Mouse (Mus musculus) left cerebral cortex, adult 18-20 months (tissue): ENCODE measurements around the gene Slc51a. TPM values are rescaled to one million over a fixed set of nuclear protein-coding genes. Genes with fewer than 3 reads are reported as not detected.

Source experiments
- DNase-seq, 2 experiments: peaks; one replicate each; pipeline ENCODE4 v3.0.0; 2021 to 2022; ENCODE audit warnings: low spot score in 2 of 2, mixed read lengths in 1 of 2
- long read RNA-seq, 2 experiments: library from polyadenylated mRNA; stranded (forward); transcript quantifications; one replicate each; pipeline ENCODE4 v2.0.0; 2021
- total RNA-seq, 2 experiments: library from RNA; stranded (reverse); gene quantifications; 2 replicates each; pipeline ENCODE4 v1.2.3; 2021

The Slc51a gene
- total RNA-seq = not detected
- long read RNA-seq, experiment 1 = 0 reads
- long read RNA-seq, experiment 2 = 0 reads

- no peak for DNase-seq
Measured at GRCm38 (mm10) chr16:32487234-32488111, at the start of gene Slc51a. Gene Slc51a (minus strand): TSS chr16:32487879.

- DNase-seq = no peak
Measured at GRCm38 (mm10) chr16:32535157-32535751, 47.6 kb upstream of the Slc51a start.

- DNase-seq = no peak
Measured at GRCm38 (mm10) chr16:32532878-32533826, 45.5 kb upstream of the Slc51a start.

- DNase-seq = no peak
Measured at GRCm38 (mm10) chr16:32526906-32527305, 39.2 kb upstream of the Slc51a start.

GRCm38 (mm10) chr16:32524244-32524615 is 36.6 kb upstream of the Slc51a start:
- no peak for DNase-seq

- no peak for DNase-seq
Measured at GRCm38 (mm10) chr16:32523462-32524243, 36.0 kb upstream of the Slc51a start.

- DNase-seq = no peak
Measured at GRCm38 (mm10) chr16:32522578-32523194, 35.0 kb upstream of the Slc51a start.

- DNase-seq = no peak
Measured at GRCm38 (mm10) chr16:32520372-32520748, 32.7 kb upstream of the Slc51a start.

GRCm38 (mm10) chr16:32519656-32520371 is 32.1 kb upstream of the Slc51a start:
- no peak for DNase-seq

GRCm38 (mm10) chr16:32517785-32518481 is 30.3 kb upstream of the Slc51a start:
- no peak for DNase-seq

- peak; percentile 61 to 84 for DNase-seq
Measured at GRCm38 (mm10) chr16:32516006-32516962, 28.6 kb upstream of the Slc51a start.

- DNase-seq = no peak
Measured at GRCm38 (mm10) chr16:32513948-32514347, 26.3 kb upstream of the Slc51a start.

- DNase-seq = no peak
Measured at GRCm38 (mm10) chr16:32513401-32513800, 25.7 kb upstream of the Slc51a start.

GRCm38 (mm10) chr16:32512921-32513320 is 25.2 kb upstream of the Slc51a start:
- no peak for DNase-seq

- no peak for DNase-seq
Measured at GRCm38 (mm10) chr16:32511827-32512490, 24.3 kb upstream of the Slc51a start.

- DNase-seq = no peak
Measured at GRCm38 (mm10) chr16:32511338-32511734, 23.7 kb upstream of the Slc51a start.
